15 mouse cellular contexts compared by ENCODE assay signal in genomic region chr19:29857267-29857666, GRCm38 (mm10).
"Had no signal": no experiment of that assay in that cellular context is flagged by ENCODE, and none has a peak within 500 bp of the region (broad histone marks: within the 10 kb centered on the region; RNA-seq: fewer than 3 reads in every experiment).

No protein-coding gene starts in this region.

- H3K4me2 ChIP-seq: neural tube, embryonic 15.5 days; stomach, embryonic 15.5 days had no signal

- H3K9ac ChIP-seq: neural tube, embryonic 15.5 days; stomach, embryonic 15.5 days had no signal

- H3K4me3 ChIP-seq: neural tube, embryonic 15.5 days; stomach, embryonic 15.5 days had no signal

- H3K4me1 ChIP-seq: neural tube, embryonic 15.5 days; stomach, embryonic 15.5 days had no signal

- H3K27me3 ChIP-seq: neural tube, embryonic 15.5 days; stomach, embryonic 15.5 days had no signal

- DNase-seq: retina, postnatal 1 day; right cerebral cortex, adult 18-20 months; right cerebral cortex, postnatal 14 days; right cerebral cortex, postnatal 25 days; right cerebral cortex, postnatal 4 days; spleen, adult 18-20 months; thymus, adult 18-20 months; thymus, adult 2 months; thymus, postnatal 14 days; thymus, postnatal 25 days; thymus, postnatal 36 days; thymus, postnatal 4 days had no signal

- H3K27ac ChIP-seq: neural tube, embryonic 15.5 days; stomach, embryonic 15.5 days; stomach, postnatal 0 days had no signal

- H3K36me3 ChIP-seq: neural tube, embryonic 15.5 days; stomach, embryonic 15.5 days had no signal

- H3K9me3 ChIP-seq: neural tube, embryonic 15.5 days; stomach, embryonic 15.5 days had no signal
